Mouse (Mus musculus) layer of hippocampus, adult 8-10 months (tissue): ENCODE results near the gene Sac3d1. TPM values are rescaled to one million over a fixed set of nuclear protein-coding genes. Genes with fewer than 3 reads are reported as not detected.

ENCODE experiments used
- DNase-seq, 2 experiments: peaks; one replicate each; pipeline ENCODE4 v3.0.0; 2022; ENCODE audit warnings: low spot score in 2 of 2
- total RNA-seq, 4 experiments: library from RNA; stranded (reverse); gene quantifications; 2 replicates each; pipeline ENCODE4 v1.2.4; 2022

Gene Sac3d1
- total RNA-seq, 4 experiments from 2014 or later = 11.0 to 13.4 (median 12.9) TPM

GRCm38 (mm10) chr19:6070571-6071250, 47.7 kb downstream of the Sac3d1 start:
- DNase-seq = no peak

DNA sequence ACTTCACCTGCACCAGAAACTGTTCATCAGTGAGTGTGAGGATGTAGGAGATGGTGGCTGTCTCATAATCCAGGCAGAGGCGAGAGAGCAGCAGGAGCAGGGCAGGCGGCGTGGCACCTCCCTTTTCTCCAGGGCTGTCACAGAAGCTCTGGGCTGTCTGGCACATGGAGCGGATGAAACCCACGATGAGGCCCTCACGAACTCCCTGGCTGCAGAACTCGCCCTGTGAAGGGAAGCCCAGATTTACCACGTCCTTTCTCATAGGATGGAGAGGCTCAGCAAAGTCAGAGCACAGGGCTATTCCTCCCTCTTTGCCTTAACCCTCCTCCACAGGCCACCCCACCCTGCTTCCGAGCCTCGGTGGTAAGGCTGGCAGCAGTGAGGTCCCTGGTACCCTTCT, 48.6 kb downstream of the Sac3d1 start:
- DNase-seq = no peak

- DNase-seq = no peak
These were observed 49.5 kb downstream of the Sac3d1 start for GRCm38 (mm10) chr19:6068951-6069350.

GRCm38 (mm10) chr19:6067724-6068415, 50.6 kb downstream of the Sac3d1 start, which contains the start of gene Tm7sf2:
TSS of gene Tm7sf2 (minus strand) at chr19:6068373.
- peak; percentile 80 to 85 for DNase-seq

DNA sequence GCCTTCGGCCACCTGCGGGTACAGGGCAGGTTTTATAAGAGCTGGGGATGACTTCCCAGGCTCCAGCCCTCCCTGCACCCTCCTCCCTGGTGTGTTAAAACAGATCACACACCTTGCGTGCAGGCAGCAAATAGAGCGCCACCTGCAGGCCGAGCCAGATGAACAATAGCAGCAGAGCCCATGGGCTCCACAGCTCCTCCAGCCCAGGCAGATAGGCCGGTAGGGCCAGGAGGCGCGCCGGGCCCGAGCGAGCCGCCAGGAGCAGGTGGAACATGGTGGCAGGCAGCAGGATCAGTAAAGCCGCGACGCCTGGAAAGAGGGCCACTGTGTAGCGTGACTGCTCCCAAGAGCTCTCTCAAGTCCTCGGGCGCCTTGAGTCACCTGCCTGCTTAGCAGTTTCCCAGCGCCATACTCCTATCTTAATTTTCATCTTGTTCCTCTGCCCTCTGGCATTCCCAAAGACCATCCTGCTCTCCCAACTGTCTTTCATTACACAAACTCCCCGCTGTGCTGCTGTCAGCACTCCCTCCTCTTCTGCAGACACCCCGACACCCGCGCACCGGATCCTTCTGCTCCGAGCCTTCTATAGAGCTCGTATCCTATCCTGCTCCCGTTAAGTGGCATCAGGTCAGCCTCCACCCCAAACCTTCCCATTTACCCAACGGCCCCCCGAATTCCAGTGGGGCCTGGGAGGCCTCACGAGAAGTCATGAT, 51.3 kb downstream of the Sac3d1 start:
- peak; percentile 79 to 85 for DNase-seq

- DNase-seq = no peak
These were observed 51.9 kb downstream of the Sac3d1 start for GRCm38 (mm10) chr19:6066571-6066970.

Other genes with a start within 250 kb of the Sac3d1 start
- gene Frmd8, start 243.4 kb downstream of the Sac3d1 start, total RNA-seq = 10 to 100 TPM; 10.4 to 20.8 (median 16.3) TPM
- 1 to 10 TPM; 3.1 to 7.1 (median 4.5) TPM for gene Slc25a45, start 240.8 kb downstream of the Sac3d1 start, total RNA-seq
- 1 to 10 TPM; 2.2 to 3.5 (median 2.9) TPM for gene Tigd3, start 224.5 kb downstream of the Sac3d1 start, total RNA-seq
- 100 to 1,000 TPM in 1 of 4 experiments, 10 to 100 TPM in 3; 89.6 to 135 (median 97.5) TPM for gene Dpf2, start 205.6 kb downstream of the Sac3d1 start, total RNA-seq
- gene Cdc42ep2, start 193.8 kb downstream of the Sac3d1 start, total RNA-seq = 1 to 10 TPM; 4.4 to 6.0 (median 5.4) TPM
- 1 to 10 TPM; 4.4 to 8.2 (median 7.1) TPM for gene Pola2, start 154.4 kb downstream of the Sac3d1 start, total RNA-seq
- not detected for gene Slc22a20, start 132.5 kb downstream of the Sac3d1 start, total RNA-seq
- gene Capn1, start 102.8 kb downstream of the Sac3d1 start, total RNA-seq = 10 to 100 TPM; 23.7 to 27.7 (median 25.1) TPM
- gene Syvn1, start 72.1 kb downstream of the Sac3d1 start, total RNA-seq = 10 to 100 TPM; 40.4 to 48.8 (median 43.7) TPM
- 10 to 100 TPM; 43.5 to 51.3 (median 46.1) TPM for gene Mrpl49, start 60.9 kb downstream of the Sac3d1 start, total RNA-seq
- gene Fau, start 60.8 kb downstream of the Sac3d1 start, total RNA-seq = 100 to 1,000 TPM; 653 to 927 (median 780) TPM
- gene Znhit2, start 57.5 kb downstream of the Sac3d1 start, total RNA-seq = 10 to 100 TPM; 27.0 to 38.4 (median 32.4) TPM
- gene Tm7sf2, start 50.3 kb downstream of the Sac3d1 start, total RNA-seq = 10 to 100 TPM; 21.7 to 30.5 (median 26.6) TPM
- gene Vps51, start 41.4 kb downstream of the Sac3d1 start, total RNA-seq = 100 to 1,000 TPM in 2 of 4 experiments, 10 to 100 TPM in 2; 90.4 to 103 (median 99.8) TPM
- gene Tmem262, start 38.6 kb downstream of the Sac3d1 start, total RNA-seq = not detected
- 1 to 10 TPM in 1 of 4 experiments, not detected in 3; 2.3 TPM for gene Gm28374, start 36.4 kb downstream of the Sac3d1 start, total RNA-seq
- 10 to 100 TPM; 38.8 to 44.1 (median 41.4) TPM for gene Zfpl1, start 33.7 kb downstream of the Sac3d1 start, total RNA-seq
- gene Cdca5, start 33.7 kb downstream of the Sac3d1 start, total RNA-seq = under 1 TPM in 1 of 4 experiments, not detected in 3; 0.31 TPM
- not detected for gene AC131692.1, start 24.2 kb downstream of the Sac3d1 start, total RNA-seq
- gene Naaladl1, start 12.9 kb downstream of the Sac3d1 start, total RNA-seq = under 1 TPM in 3 of 4 experiments, not detected in 1; 0.14 to 0.25 (median 0.17) TPM
- gene Snx15, start 9.7 kb upstream of the Sac3d1 start, total RNA-seq = 10 to 100 TPM; 38.7 to 43.0 (median 41.8) TPM
- 1 to 10 TPM in 1 of 4 experiments, under 1 TPM in 2, not detected in 1; 0.83 to 1.3 (median 0.96) TPM for gene Batf2, start 22.3 kb upstream of the Sac3d1 start, total RNA-seq
- gene Arl2, start 22.9 kb upstream of the Sac3d1 start, total RNA-seq = 10 to 100 TPM; 79.8 to 93.3 (median 85.0) TPM
- gene Majin, start 65.7 kb upstream of the Sac3d1 start, total RNA-seq = not detected
- not detected for gene Gpha2, start 107.7 kb upstream of the Sac3d1 start, total RNA-seq
- 100 to 1,000 TPM; 126 to 136 (median 128) TPM for gene Ppp2r5b, start 117.2 kb upstream of the Sac3d1 start, total RNA-seq
- gene Atg2a, start 123.0 kb upstream of the Sac3d1 start, total RNA-seq = 10 to 100 TPM; 34.1 to 41.8 (median 37.1) TPM
- 10 to 100 TPM; 59.1 to 76.4 (median 70.3) TPM for gene Ehd1, start 158.1 kb upstream of the Sac3d1 start, total RNA-seq
- gene Cdc42bpg, start 187.8 kb upstream of the Sac3d1 start, total RNA-seq = 1 to 10 TPM; 5.9 to 9.5 (median 6.5) TPM
- 10 to 100 TPM; 60.0 to 74.4 (median 63.5) TPM for gene Men1, start 216.3 kb upstream of the Sac3d1 start, total RNA-seq
- gene Map4k2, start 222.5 kb upstream of the Sac3d1 start, total RNA-seq = 100 to 1,000 TPM in 2 of 4 experiments, 10 to 100 TPM in 2; 85.0 to 114 (median 103) TPM
- 100 to 1,000 TPM; 209 to 234 (median 222) TPM for gene Sf1, start 245.0 kb upstream of the Sac3d1 start, total RNA-seq